Mouse (Mus musculus): ENCODE data around the gene Olfr723. TPM values are rescaled to one million over a fixed set of nuclear protein-coding genes. Genes with fewer than 3 reads are reported as not detected.
"Not testable (repeated sequence)": the region's sequence is repeated elsewhere in the genome, so short reads cannot be mapped to it uniquely, and the experiment has no call there.

Olfr723 gene
- total RNA-seq (2021): not detected
- long read RNA-seq, experiment 1: 0 reads
- long read RNA-seq, experiment 2: 0 reads

GRCm38 (mm10) chr14:49931687-49932086 is at the start of gene Olfr723:
Gene Olfr723, minus strand, starts transcription at chr14:49931787.
- DNase-seq (ENCODE audit: low spot score in 2 of 2): not testable (repeated sequence)

GRCm38 (mm10) chr14:49963174-49963573 is 31.6 kb upstream of the Olfr723 start, which contains the start of gene Olfr724:
Gene Olfr724, minus strand, starts transcription at chr14:49963274.
- not testable (repeated sequence) for DNase-seq (ENCODE audit: low spot score in 2 of 2)

GRCm38 (mm10) chr14:49955890-49956289 is 24.3 kb upstream of the Olfr723 start:
- DNase-seq (ENCODE audit: low spot score in 2 of 2): no peak

- DNase-seq (ENCODE audit: low spot score in 2 of 2): no peak
Observed at GRCm38 (mm10) chr14:49901899-49902298, 29.7 kb downstream of the Olfr723 start, which contains the start of gene Olfr722. Gene Olfr722, minus strand, starts transcription at chr14:49901999.

Other genes with a start within 250 kb of the Olfr723 start
- 10 to 100 TPM; 33.4 to 33.9 TPM for gene Armh4, start 148.4 kb downstream of the Olfr723 start, total RNA-seq (2021)
- not detected for gene Olfr722, start 29.8 kb downstream of the Olfr723 start, total RNA-seq (2021)
- not detected for gene Olfr724, start 31.5 kb upstream of the Olfr723 start, total RNA-seq (2021)
- not detected for gene Olfr725, start 108.6 kb upstream of the Olfr723 start, total RNA-seq (2021)
- not detected for gene Olfr726, start 159.2 kb upstream of the Olfr723 start, total RNA-seq (2021)
- not detected for gene Olfr727, start 191.4 kb upstream of the Olfr723 start, total RNA-seq (2021)
- not detected for gene Olfr728, start 210.9 kb upstream of the Olfr723 start, total RNA-seq (2021)
- gene Olfr729, start 221.1 kb upstream of the Olfr723 start, total RNA-seq (2021): not detected